Mouse (Mus musculus) MEL (cell line): ENCODE results near the gene Hist1h2ae.
"Not testable (repeated sequence)": the region's sequence is repeated elsewhere in the genome, so short reads cannot be mapped to it uniquely, and the experiment has no call there.

Source experiments
- CTCF ChIP-seq, 3 experiments: IDR thresholded peaks in 2 of 3; conservative IDR thresholded peaks in 1 of 3; 2 replicates each; pipeline ENCODE4 v1.5.1; 2011 to 2012; ENCODE audit warnings: low read length in 3 of 3, low read depth in 2 of 3, mild to moderate bottlenecking in 2 of 3, improper control_type of control experiment in 1 of 3, inconsistent platforms in 1 of 3, mixed read lengths in 1 of 3, moderate library complexity in 1 of 3; ENCODE audit not compliant: control insufficient read depth in 1 of 3, insufficient read depth in 1 of 3, poor library complexity in 1 of 3, severe bottlenecking in 1 of 3
- EP300 ChIP-seq, 2 experiments: IDR thresholded peaks; 2 replicates each; pipeline ENCODE4 v1.6.1; 2011; ENCODE audit warnings: improper control_type of control experiment in 2 of 2, low read length in 2 of 2, low read depth in 1 of 2, mild to moderate bottlenecking in 1 of 2
- ETS1 ChIP-seq: IDR thresholded peaks from 2 replicates; pipeline ENCODE4 v1.6.1; 2012; ENCODE audit warnings: low read depth, mild to moderate bottlenecking, inconsistent platforms, low read length, improper control_type of control experiment, moderate library complexity
- MAX ChIP-seq: IDR thresholded peaks from 2 replicates; pipeline ENCODE4 v1.6.1; 2011; ENCODE audit warnings: low read length, improper control_type of control experiment
- POLR2A ChIP-seq, 2 experiments: IDR thresholded peaks; 2 replicates each; pipeline ENCODE4 v1.6.1; 2011 to 2012; ENCODE audit warnings: low read length in 2 of 2, mild to moderate bottlenecking in 2 of 2, control low read depth in 1 of 2, improper control_type of control experiment in 1 of 2, low read depth in 1 of 2, moderate library complexity in 1 of 2; ENCODE audit not compliant: control insufficient read depth in 1 of 2, insufficient read depth in 1 of 2, poor library complexity in 1 of 2
- POLR2AphosphoS2 ChIP-seq: IDR thresholded peaks from 2 replicates; pipeline ENCODE4 v1.6.1; 2011; ENCODE audit warnings: low read length, improper control_type of control experiment
- SMC3 ChIP-seq: IDR thresholded peaks from 2 replicates; pipeline ENCODE4 v1.6.1; 2011; ENCODE audit warnings: low read depth, low read length, improper control_type of control experiment

- TF ChIP-seq ETS1; POLR2A (IDR thresholded peaks at IDR 0.05; ENCODE audit: control insufficient read depth in 1 of 2, insufficient read depth in 1 of 2, low read depth in 1 of 2, low read length in 2 of 2, poor library complexity in 1 of 2); EP300 (IDR thresholded peaks at IDR 0.05; ENCODE audit: low read depth in 1 of 2, low read length in 2 of 2); CTCF (IDR thresholded peaks at IDR 0.05 in 2 of 3, conservative IDR thresholded peaks at IDR 0.05 in 1 of 3; ENCODE audit: control insufficient read depth in 1 of 3, insufficient read depth in 1 of 3, low read depth in 2 of 3, low read length in 3 of 3, poor library complexity in 1 of 3, severe bottlenecking in 1 of 3); SMC3; POLR2AphosphoS2; MAX: not testable (repeated sequence)
Observed at GRCm38 (mm10) chr13:23560699-23561098, 10.3 kb downstream of the Hist1h2ae start.
